8 mouse cellular contexts compared by ENCODE assay signal in genomic region chr5:124425412-124426259, GRCm38 (mm10). TPM values are rescaled to one million over a fixed set of nuclear protein-coding genes. Genes with fewer than 3 reads are reported as not detected.
DNase-seq lines count a peak whose midpoint lies in the region; ATAC-seq and TF ChIP-seq lines count a peak whose summit lies in the region.

Gene Sbno1 (minus strand): TSS chr5:124426001.

- peak within 1 kb of the TSS; percentile 93 for H3K4me2 ChIP-seq in forebrain, embryonic 16.5 days (ENCODE audit: low read length)
- peak within 1 kb of the TSS; percentile 90 for H3K4me2 ChIP-seq in lung, embryonic 15.5 days

- WGBS in forebrain, embryonic 16.5 days = under 1% methylated on average over 59 of the region's 81 CpGs
- under 1% methylated on average over 58 of the region's 81 CpGs for WGBS in lung, embryonic 15.5 days

- peak within 1 kb of the TSS; percentile 100 for H3K9ac ChIP-seq in ES-E14 (ENCODE audit: insufficient read depth, low read depth, low read length, poor library complexity, severe bottlenecking)
- H3K9ac ChIP-seq in forebrain, embryonic 16.5 days (replicated peaks; ENCODE audit: low read depth, low read length) = peak within 1 kb of the TSS; percentile 94
- peak within 1 kb of the TSS; percentile 91 for H3K9ac ChIP-seq in lung, embryonic 15.5 days

- peak within 1 kb of the TSS; percentile 100 for H3K27ac ChIP-seq in ES-E14 (ENCODE audit: insufficient read depth, low read depth, low read length, poor library complexity, severe bottlenecking)
- H3K27ac ChIP-seq in forebrain, embryonic 16.5 days (ENCODE audit: low read length) = peak within 1 kb of the TSS; percentile 96
- peak within 1 kb of the TSS; percentile 91 for H3K27ac ChIP-seq in lung, embryonic 15.5 days

- no peaks in the 10 kb centered on the region; the same call in 1 of the 2 replicates for H3K36me3 ChIP-seq in ES-E14 (ENCODE audit: control insufficient read depth, insufficient read depth, low read length, poor library complexity, severe bottlenecking)
- no peaks in the 10 kb centered on the region for H3K36me3 ChIP-seq in forebrain, embryonic 16.5 days (ENCODE audit: control insufficient read depth, insufficient read depth)
- 0 out of 2 replicates have a peak, but pooled peaks cover 8% of the 10 kb centered on the region for H3K36me3 ChIP-seq in lung, embryonic 15.5 days

- no peaks in the 10 kb centered on the region for H3K27me3 ChIP-seq in forebrain, embryonic 16.5 days (replicated peaks; ENCODE audit: control insufficient read depth, insufficient read depth, low read length)
- no peaks in the 10 kb centered on the region for H3K27me3 ChIP-seq in lung, embryonic 15.5 days

- peak; percentile 90 for DNase-seq in ES-E14 (ENCODE audit: low read depth, low spot score)
- peak; percentile 97 for DNase-seq in cerebellum, adult 11-12 months
- DNase-seq in heart, postnatal 36 days = peak; percentile 90 to 96
- DNase-seq in layer of hippocampus, adult 8-10 months (ENCODE audit: low spot score in 2 of 2) = peak; percentile 91
- peak; percentile 93 for DNase-seq in ovary, adult 18-20 months (ENCODE audit: low spot score)
- peak; percentile 95 for DNase-seq in thymus, postnatal 0 days (ENCODE audit: low spot score)

- intact Hi-C loops in heart, postnatal 36 days (cut with DNase I) = no loop called here

- peak; percentile 92 for ATAC-seq in forebrain, embryonic 16.5 days
- ATAC-seq in lung, embryonic 15.5 days (ENCODE audit: borderline replicate concordance, extremely low read depth, low FRiP score, low TSS enrichment) = peak; percentile 96

- H3K4me1 ChIP-seq in ES-E14 (ENCODE audit: control insufficient read depth in 2 of 2, insufficient read depth in 2 of 2, low read length in 2 of 2, poor library complexity in 1 of 2) = peaks cover 3 to 4% of the 10 kb centered on the region in 2 experiments; a peak in 2 of 4 replicates
- H3K4me1 ChIP-seq in forebrain, embryonic 16.5 days (replicated peaks; ENCODE audit: control insufficient read depth, insufficient read depth, low read length) = peaks cover 25% of the 10 kb centered on the region
- peaks cover 6% of the 10 kb centered on the region for H3K4me1 ChIP-seq in lung, embryonic 15.5 days

- no peaks in the 10 kb centered on the region for H3K9me3 ChIP-seq in ES-E14 (ENCODE audit: control insufficient read depth, insufficient read depth, low read depth, low read length)
- H3K9me3 ChIP-seq in forebrain, embryonic 16.5 days (ENCODE audit: control insufficient read depth, low read length) = no peaks in the 10 kb centered on the region
- no peaks in the 10 kb centered on the region for H3K9me3 ChIP-seq in lung, embryonic 15.5 days

- in situ Hi-C loops in ES-E14 (cut with MboI; ENCODE audit: low sequenced_read_pairs in 2 of 2, unreplicated experiment in 2 of 2) = no loop called here

- H3K4me3 ChIP-seq in ES-E14 (ENCODE audit: insufficient read depth in 1 of 2, low read depth in 1 of 2, low read length in 2 of 2, poor library complexity in 1 of 2, severe bottlenecking in 1 of 2) = peak within 1 kb of the TSS; percentile 99 to 100
- peak within 1 kb of the TSS; percentile 72 for H3K4me3 ChIP-seq in forebrain, embryonic 16.5 days (replicated peaks; ENCODE audit: low read length)
- H3K4me3 ChIP-seq in lung, embryonic 15.5 days = peak within 1 kb of the TSS; percentile 83

TF ChIP-seq in ES-E14, 5 proteins besides CTCF, POLR2A, EP300 and RAD21:
- TF ChIP-seq ZC3H11A (IDR thresholded peaks at IDR 0.05; ENCODE audit: borderline replicate concordance, low read depth, low read length) (no peak), HCFC1 (IDR thresholded peaks at IDR 0.05; ENCODE audit: borderline replicate concordance, insufficient read depth, low read length) (peak; percentile 79), CHD2 (IDR thresholded peaks at IDR 0.05; ENCODE audit: low read depth, low read length) (peak; percentile 85), ZNF384 (IDR thresholded peaks at IDR 0.05; ENCODE audit: low read depth, low read length) (no peak), MAFK (IDR thresholded peaks at IDR 0.05; ENCODE audit: insufficient read depth, low read depth, low read length) (no peak)

RNA-seq across cellular contexts. Expression of gene Sbno1, which starts in this region (rescaled TPM):
- 86.4 and 95.2 TPM in 2 replicates for total RNA-seq in ES-E14 (2012; rRNA removed)
- 109 and 110 TPM in 2 replicates for polyA plus RNA-seq in forebrain, embryonic 16.5 days (2015; fragmentation: Nextera tagmentation; extraction: Ambion mirVana)
- total RNA-seq in heart, postnatal 36 days (2021) = 10 to 100 TPM; 65.3 to 71.7 TPM
- 100 to 1,000 TPM; 135 to 183 (median 148) TPM for total RNA-seq in layer of hippocampus, adult 8-10 months (2022)
- polyA plus RNA-seq in lung, embryonic 15.5 days (2015; fragmentation: Nextera tagmentation; extraction: Ambion mirVana) = 74.7 and 80.3 TPM in 2 replicates
- 76.5 and 90.9 TPM in 2 replicates for polyA plus RNA-seq in thymus, postnatal 0 days (2015; fragmentation: Nextera tagmentation; extraction: Ambion mirVana)

Comparison
In these comparisons a context has a peak if more than half of its experiments do, and no peak if none do; other contexts are left out.
1. Peak in every context shown above with its lines: DNase-seq, ATAC-seq, H3K4me3 ChIP-seq and H3K27ac ChIP-seq.